Mouse (Mus musculus): ENCODE measurements around the gene Ndufa13.
A peak's percentile ranks its signal among the peaks of the same experiment; 100 is the strongest.
"Not testable (repeated sequence)": the region's sequence is repeated elsewhere in the genome, so short reads cannot be mapped to it uniquely, and the experiment has no call there.

The Ndufa13 gene

GRCm38 (mm10) chr8:69902163-69903062 is at the start of gene Ndufa13, which contains the start of the genes Tssk6 and Yjefn3:
TSS of gene Ndufa13 (minus strand) at chr8:69902558.
TSS of gene Tssk6 (plus strand) at chr8:69902184.
TSS of gene Yjefn3 (minus strand) at chr8:69902712.
- DNase-seq (ENCODE audit: low spot score in 2 of 2) = peak; percentile 32 to 37

GRCm38 (mm10) chr8:69950300-69950699 is 47.9 kb upstream of the Ndufa13 start:
- DNase-seq (ENCODE audit: low spot score in 2 of 2) = no peak

GRCm38 (mm10) chr8:69942495-69942894 is 40.1 kb upstream of the Ndufa13 start:
- not testable (repeated sequence) for DNase-seq (ENCODE audit: low spot score in 2 of 2)

- no peak for DNase-seq (ENCODE audit: low spot score in 2 of 2)
Observed at GRCm38 (mm10) chr8:69940386-69940785, 38.0 kb upstream of the Ndufa13 start.

GRCm38 (mm10) chr8:69939633-69940032 is 37.3 kb upstream of the Ndufa13 start:
- DNase-seq (ENCODE audit: low spot score in 2 of 2) = no peak

GRCm38 (mm10) chr8:69938245-69938982 is 36.1 kb upstream of the Ndufa13 start:
- no peak for DNase-seq (ENCODE audit: low spot score in 2 of 2)

GRCm38 (mm10) chr8:69937466-69937865 is 35.1 kb upstream of the Ndufa13 start:
- DNase-seq (ENCODE audit: low spot score in 2 of 2) = no peak

GRCm38 (mm10) chr8:69936050-69936794 is 33.9 kb upstream of the Ndufa13 start:
- DNase-seq (ENCODE audit: low spot score in 2 of 2) = peak in 1 of 2 experiments; percentile 28

- DNase-seq (ENCODE audit: low spot score in 2 of 2) = no peak
Observed at GRCm38 (mm10) chr8:69935431-69935830, 33.1 kb upstream of the Ndufa13 start.

GRCm38 (mm10) chr8:69934582-69934981 is 32.2 kb upstream of the Ndufa13 start:
- DNase-seq (ENCODE audit: low spot score in 2 of 2) = no peak

- DNase-seq (ENCODE audit: low spot score in 2 of 2) = no peak
Observed at GRCm38 (mm10) chr8:69933811-69934210, 31.5 kb upstream of the Ndufa13 start.

GRCm38 (mm10) chr8:69926901-69927300 is 24.5 kb upstream of the Ndufa13 start:
- DNase-seq (ENCODE audit: low spot score in 2 of 2) = no peak

- no peak for DNase-seq (ENCODE audit: low spot score in 2 of 2)
Observed at GRCm38 (mm10) chr8:69923986-69924385, 21.6 kb upstream of the Ndufa13 start.

- DNase-seq (ENCODE audit: low spot score in 2 of 2) = no peak
Observed at GRCm38 (mm10) chr8:69921141-69921540, 18.8 kb upstream of the Ndufa13 start.

GRCm38 (mm10) chr8:69919876-69920662 is 17.7 kb upstream of the Ndufa13 start:
- DNase-seq (ENCODE audit: low spot score in 2 of 2) = peak in 1 of 2 experiments; percentile 52

- peak; percentile 61 to 62 for DNase-seq (ENCODE audit: low spot score in 2 of 2)
Observed at GRCm38 (mm10) chr8:69919010-69919409, 16.7 kb upstream of the Ndufa13 start.

- no peak for DNase-seq (ENCODE audit: low spot score in 2 of 2)
Observed at GRCm38 (mm10) chr8:69918506-69918905, 16.1 kb upstream of the Ndufa13 start.

GRCm38 (mm10) chr8:69915748-69916147 is 13.4 kb upstream of the Ndufa13 start:
- no peak for DNase-seq (ENCODE audit: low spot score in 2 of 2)

GRCm38 (mm10) chr8:69914526-69914925 is 12.2 kb upstream of the Ndufa13 start:
- DNase-seq (ENCODE audit: low spot score in 2 of 2) = no peak

GRCm38 (mm10) chr8:69912478-69913074 is 10.2 kb upstream of the Ndufa13 start:
- DNase-seq (ENCODE audit: low spot score in 2 of 2) = no peak

GRCm38 (mm10) chr8:69911917-69912316 is 9.6 kb upstream of the Ndufa13 start:
- DNase-seq (ENCODE audit: low spot score in 2 of 2) = no peak

Data from urinary bladder, postnatal 36 days (tissue).